Mouse (Mus musculus): ENCODE data around the gene Smurf2.

- TF ChIP-seq POLR2A (IDR thresholded peaks at IDR 0.05; ENCODE audit: extremely low read depth, insufficient read depth, low read length): no peak
- no peak for TF ChIP-seq CTCF (IDR thresholded peaks at IDR 0.05; ENCODE audit: extremely low read depth, insufficient read depth, low read length)
Observed at GRCm38 (mm10) chr11:106965881-106966280, 45.4 kb upstream of the Smurf2 start.

All from cortical plate, adult 2 months (tissue).